Mouse (Mus musculus) hindbrain, embryonic 12.5 days (tissue): Measurements from ENCODE around the gene Supt5. TPM values are rescaled to one million over a fixed set of nuclear protein-coding genes. Genes with fewer than 3 reads are reported as not detected.
A peak's percentile ranks its signal among the peaks of the same experiment; 100 is the strongest.

Source experiments
- ATAC-seq: fragments of 200-750 bp; cut with Nextera tagmentation; 2 replicates; pipeline ENCODE4 v1.8.0; 2017; ENCODE audit warnings: moderate TSS enrichment; ENCODE audit not compliant: low FRiP score
- H3K27ac ChIP-seq: fragments of 300-500 bp; sonication (generic); 2 replicates; pipeline ENCODE4 v1.5.1; 2016; ENCODE audit warnings: mild to moderate bottlenecking
- H3K27me3 ChIP-seq: fragments of 300-500 bp; sonication (generic); 2 replicates; pipeline ENCODE4 v1.6.1; 2016; ENCODE audit warnings: mild to moderate bottlenecking
- H3K36me3 ChIP-seq: fragments of 300-500 bp; sonication (generic); 2 replicates; pipeline ENCODE4 v1.6.1; 2016; ENCODE audit warnings: mild to moderate bottlenecking
- H3K4me1 ChIP-seq: fragments of 300-500 bp; sonication (generic); 2 replicates; pipeline ENCODE4 v1.6.1; 2016
- H3K4me2 ChIP-seq: fragments of 300-500 bp; sonication (generic); replicated peaks from 2 replicates; pipeline ENCODE4 v1.6.1; 2016; ENCODE audit warnings: mild to moderate bottlenecking
- H3K4me3 ChIP-seq: fragments of 300-500 bp; sonication (generic); 2 replicates; pipeline ENCODE4 v1.5.1; 2016; ENCODE audit warnings: mild to moderate bottlenecking
- H3K9ac ChIP-seq: fragments of 300-500 bp; sonication (generic); 2 replicates; pipeline ENCODE4 v1.6.1; 2016; ENCODE audit warnings: mild to moderate bottlenecking, moderate library complexity
- H3K9me3 ChIP-seq: fragments of 300-500 bp; sonication (generic); replicated peaks from 2 replicates; pipeline ENCODE4 v1.6.1; 2016; ENCODE audit warnings: mild to moderate bottlenecking
- WGBS: fragments of 180-500 bp; shearing (Covaris S2); methylation state at CpG from one replicate; pipeline ENCODE4 v1.1.7; 2016; 5-methylcytosine and 5-hydroxymethylcytosine counted together
- polyA plus RNA-seq: library from polyadenylated mRNA; unstranded; fragments of >200 nt; fragmentation: Nextera tagmentation; extraction: Ambion mirVana; gene quantifications from 2 replicates; pipeline ENCODE4 v1.2.1, GENCODE M21; 2016

Gene Supt5
- polyA plus RNA-seq, 1 experiment from 2014 or later: 105 TPM

- H3K4me2 ChIP-seq: peak overlapping the region; percentile 76
- ATAC-seq: no peak
- H3K9ac ChIP-seq: no peak overlapping the region
- H3K27ac ChIP-seq: peak overlapping the region; percentile 86; the same call in 1 of the 2 replicates
- peaks cover 17% of the 10 kb centered on the region for H3K4me1 ChIP-seq
- peak overlapping the region; percentile 90 for H3K4me3 ChIP-seq
- 78% methylated on average over 19 of the region's 19 CpGs for WGBS
- H3K9me3 ChIP-seq: no peaks in the 10 kb centered on the region
- no peaks in the 10 kb centered on the region for H3K36me3 ChIP-seq
- no peaks in the 10 kb centered on the region for H3K27me3 ChIP-seq
These were observed 819 bp upstream of the Supt5 start for GRCm38 (mm10) chr7:28339213-28339917.

GRCm38 (mm10) chr7:28335471-28335870, 3.1 kb downstream of the Supt5 start:
- H3K36me3 ChIP-seq: peaks cover 21% of the 10 kb centered on the region
- WGBS: 93% methylated on average over 2 of the region's 2 CpGs
- no peak overlapping the region for H3K9ac ChIP-seq
- no peak for ATAC-seq
- peaks cover 17% of the 10 kb centered on the region for H3K4me1 ChIP-seq
- H3K4me3 ChIP-seq: no peak overlapping the region
- no peak overlapping the region for H3K4me2 ChIP-seq
- H3K27ac ChIP-seq: no peak overlapping the region
- no peaks in the 10 kb centered on the region for H3K9me3 ChIP-seq
- no peaks in the 10 kb centered on the region for H3K27me3 ChIP-seq

- Histone ChIP-seq H3K27ac (no peak overlapping the region), H3K4me3 (no peak overlapping the region), H3K4me2 (no peak overlapping the region), H3K9ac (no peak overlapping the region), H3K9me3 (no peaks in the 10 kb centered on the region), H3K27me3 (no peaks in the 10 kb centered on the region), H3K36me3 (peaks cover 30% of the 10 kb centered on the region), H3K4me1 (peaks cover 17% of the 10 kb centered on the region)
- 97% methylated on average over 4 of the region's 4 CpGs for WGBS
- no peak for ATAC-seq
These were observed 4.0 kb downstream of the Supt5 start for GRCm38 (mm10) chr7:28334534-28334933.

GRCm38 (mm10) chr7:28328260-28328659, 10.3 kb downstream of the Supt5 start:
- H3K27me3 ChIP-seq: no peaks in the 10 kb centered on the region
- H3K27ac ChIP-seq: no peak overlapping the region
- WGBS: 95% methylated on average over 2 of the region's 2 CpGs
- H3K4me1 ChIP-seq: no peaks in the 10 kb centered on the region
- peaks cover 89% of the 10 kb centered on the region for H3K36me3 ChIP-seq
- no peak overlapping the region for H3K9ac ChIP-seq
- no peak for ATAC-seq
- no peak overlapping the region for H3K4me3 ChIP-seq
- H3K9me3 ChIP-seq: no peaks in the 10 kb centered on the region
- no peak overlapping the region for H3K4me2 ChIP-seq

GRCm38 (mm10) chr7:28326457-28326856, 12.1 kb downstream of the Supt5 start:
- no peak for ATAC-seq
- Histone ChIP-seq H3K4me2 (no peak overlapping the region), H3K9ac (no peak overlapping the region), H3K27me3 (no peaks in the 10 kb centered on the region), H3K27ac (no peak overlapping the region), H3K36me3 (peaks cover 99% of the 10 kb centered on the region), H3K9me3 (no peaks in the 10 kb centered on the region), H3K4me3 (no peak overlapping the region), H3K4me1 (no peaks in the 10 kb centered on the region)
- 83% methylated on average over 4 of the region's 4 CpGs for WGBS

- Histone ChIP-seq H3K4me2 (no peak overlapping the region), H3K9me3 (no peaks in the 10 kb centered on the region), H3K27ac (no peak overlapping the region), H3K4me3 (no peak overlapping the region), H3K27me3 (no peaks in the 10 kb centered on the region), H3K9ac (no peak overlapping the region), H3K4me1 (no peaks in the 10 kb centered on the region), H3K36me3 (peaks cover 98% of the 10 kb centered on the region)
- ATAC-seq: no peak
- WGBS: 94% methylated on average over 8 of the region's 8 CpGs
These were observed 13.3 kb downstream of the Supt5 start for GRCm38 (mm10) chr7:28325293-28325692.

- Histone ChIP-seq H3K4me3 (no peak overlapping the region), H3K4me2 (no peak overlapping the region), H3K9me3 (no peaks in the 10 kb centered on the region), H3K36me3 (peaks cover 99% of the 10 kb centered on the region), H3K4me1 (no peaks in the 10 kb centered on the region), H3K27me3 (no peaks in the 10 kb centered on the region), H3K27ac (no peak overlapping the region), H3K9ac (no peak overlapping the region)
- no peak for ATAC-seq
- 95% methylated on average over 15 of the region's 15 CpGs for WGBS
These were observed 16.4 kb downstream of the Supt5 start for GRCm38 (mm10) chr7:28321974-28322720.

GRCm38 (mm10) chr7:28318714-28319113, 19.8 kb downstream of the Supt5 start:
- no peaks in the 10 kb centered on the region for H3K4me1 ChIP-seq
- ATAC-seq: no peak
- no peak overlapping the region for H3K4me3 ChIP-seq
- H3K27me3 ChIP-seq: no peaks in the 10 kb centered on the region
- H3K9ac ChIP-seq: no peak overlapping the region
- no peak overlapping the region for H3K27ac ChIP-seq
- H3K9me3 ChIP-seq: no peaks in the 10 kb centered on the region
- H3K4me2 ChIP-seq: no peak overlapping the region
- H3K36me3 ChIP-seq: peaks cover 92% of the 10 kb centered on the region
- WGBS: 95% methylated on average over 17 of the region's 17 CpGs

- Histone ChIP-seq H3K4me2 (no peak overlapping the region), H3K27ac (no peak overlapping the region), H3K27me3 (no peaks in the 10 kb centered on the region), H3K36me3 (peaks cover 86% of the 10 kb centered on the region), H3K9ac (no peak overlapping the region), H3K9me3 (no peaks in the 10 kb centered on the region), H3K4me1 (no peaks in the 10 kb centered on the region), H3K4me3 (no peak overlapping the region)
- 93% methylated on average over 3 of the region's 3 CpGs for WGBS
- ATAC-seq: no peak
These were observed 20.5 kb downstream of the Supt5 start for GRCm38 (mm10) chr7:28318036-28318435.

- H3K27me3 ChIP-seq: no peaks in the 10 kb centered on the region
- no peaks in the 10 kb centered on the region for H3K9me3 ChIP-seq
- H3K36me3 ChIP-seq: peaks cover 54% of the 10 kb centered on the region
- H3K27ac ChIP-seq: peak within 1 kb of the TSS; percentile 69
- ATAC-seq: peak; percentile 93
- peak within 1 kb of the TSS; percentile 89 for H3K4me2 ChIP-seq
- peak within 1 kb of the TSS; percentile 65 for H3K4me3 ChIP-seq
- H3K4me1 ChIP-seq: peaks cover 24% of the 10 kb centered on the region
- 2% methylated on average over 43 of the region's 45 CpGs for WGBS
- peak within 1 kb of the TSS; percentile 78 for H3K9ac ChIP-seq
These were observed 26.5 kb downstream of the Supt5 start, which contains the start of gene Timm50 for GRCm38 (mm10) chr7:28311926-28312543. Gene Timm50 (minus strand): TSS chr7:28312072.

- H3K36me3 ChIP-seq: peaks cover 54% of the 10 kb centered on the region
- peaks cover 24% of the 10 kb centered on the region for H3K4me1 ChIP-seq
- WGBS: 6% methylated on average over 35 of the region's 35 CpGs
- peak overlapping the region; percentile 89 for H3K4me2 ChIP-seq
- no peaks in the 10 kb centered on the region for H3K27me3 ChIP-seq
- peak overlapping the region; percentile 78 for H3K9ac ChIP-seq
- H3K27ac ChIP-seq: peak overlapping the region; percentile 69
- peak; percentile 65; the same call in 1 of the 2 replicates for ATAC-seq
- H3K4me3 ChIP-seq: peak overlapping the region; percentile 65
- H3K9me3 ChIP-seq: no peaks in the 10 kb centered on the region
These were observed 27.2 kb downstream of the Supt5 start for GRCm38 (mm10) chr7:28311151-28311925.

GRCm38 (mm10) chr7:28309737-28310136, 28.8 kb downstream of the Supt5 start:
- H3K27ac ChIP-seq: peak overlapping the region; percentile 58
- peak overlapping the region; percentile 89; the same call in 1 of the 2 replicates for H3K4me2 ChIP-seq
- WGBS: 35% methylated on average over 9 of the region's 9 CpGs
- peaks cover 54% of the 10 kb centered on the region for H3K36me3 ChIP-seq
- H3K27me3 ChIP-seq: no peaks in the 10 kb centered on the region
- peaks cover 24% of the 10 kb centered on the region for H3K4me1 ChIP-seq
- no peak overlapping the region; the same call in 1 of the 2 replicates for H3K4me3 ChIP-seq
- H3K9me3 ChIP-seq: no peaks in the 10 kb centered on the region
- peak; percentile 21; the same call in 1 of the 2 replicates for ATAC-seq
- H3K9ac ChIP-seq: no peak overlapping the region
